Mouse (Mus musculus) embryonic fibroblast, embryonic 13.5 days (primary cell): Measurements from ENCODE around the gene Parp1.
A peak's percentile ranks its signal among the peaks of the same experiment; 100 is the strongest.

Source experiments
- CTCF ChIP-seq: IDR thresholded peaks from 2 replicates; pipeline ENCODE4 v1.5.1; 2011; ENCODE audit warnings: mild to moderate bottlenecking, control low read depth, low read length, moderate library complexity, borderline replicate concordance; ENCODE audit not compliant: insufficient read depth
- POLR2A ChIP-seq: IDR thresholded peaks from 2 replicates; pipeline ENCODE4 v1.6.1; 2011; ENCODE audit warnings: low read depth, mild to moderate bottlenecking, control low read depth, low read length, moderate library complexity

DNA sequence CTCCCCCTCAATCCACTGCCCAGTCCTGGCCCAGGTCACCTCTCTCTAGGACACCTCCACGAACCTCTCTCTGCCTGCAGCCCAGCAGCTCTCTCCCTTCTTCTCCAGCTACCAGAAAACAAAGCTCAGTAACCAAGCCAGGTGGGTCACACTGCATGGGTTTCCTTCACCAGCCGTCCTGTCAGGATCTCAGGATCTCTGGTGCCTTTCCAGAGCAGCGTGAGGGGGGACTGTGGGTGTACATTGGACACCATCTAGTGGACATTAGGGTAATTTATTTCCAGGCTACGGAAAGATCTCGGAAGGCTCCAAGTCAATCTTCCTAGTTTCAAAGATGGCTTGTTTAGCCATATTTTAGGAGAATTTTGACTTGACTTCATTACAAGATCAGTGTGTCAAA is 18.0 kb upstream of the Parp1 start:
- TF ChIP-seq POLR2A (no peak), CTCF (peak; percentile 48; the same call in 1 of the 2 replicates)
